In genomic region chr17:31011551-31012394, GRCm38 (mm10) we compare ENCODE assay signal across 1 mouse cellular context.
TF ChIP-seq lines count a peak whose summit lies in the region.

No protein-coding gene starts in this region.

TF ChIP-seq in CH12.LX, 34 proteins besides CTCF, POLR2A, EP300 and RAD21 (continued from another document):
- TF ChIP-seq POLR2AphosphoS2 (IDR thresholded peaks at IDR 0.05; ENCODE audit: low read depth, low read length) (no peak), SMC3 (IDR thresholded peaks at IDR 0.05; ENCODE audit: low read depth, low read length) (peak; percentile 89), NELFE (IDR thresholded peaks at IDR 0.05; ENCODE audit: low read depth, low read length) (no peak; the same call in 1 of the 2 replicates), GABPA (IDR thresholded peaks at IDR 0.05; ENCODE audit: insufficient replicate concordance, low read depth, low read length) (no peak)
